Mouse (Mus musculus) heart, embryonic 12.5 days (tissue): Measurements from ENCODE around the gene Nrap. TPM values are rescaled to one million over a fixed set of nuclear protein-coding genes. Genes with fewer than 3 reads are reported as not detected.

Experiments
- ATAC-seq: fragments of 200-750 bp; cut with Nextera tagmentation; 2 replicates; pipeline ENCODE4 v1.8.0; 2017; ENCODE audit warnings: moderate TSS enrichment, moderate library complexity; ENCODE audit not compliant: insufficient number of reproducible peaks, low FRiP score
- H3K27ac ChIP-seq: fragments of 300-500 bp; sonication (generic); 2 replicates; pipeline ENCODE4 v1.5.1; 2016; ENCODE audit warnings: mild to moderate bottlenecking, moderate library complexity; ENCODE audit not compliant: poor library complexity, severe bottlenecking
- H3K27me3 ChIP-seq: fragments of 300-500 bp; sonication (generic); replicated peaks from 2 replicates; pipeline ENCODE4 v1.6.1; 2016; ENCODE audit warnings: mild to moderate bottlenecking, moderate library complexity
- H3K36me3 ChIP-seq: fragments of 300-500 bp; sonication (generic); 2 replicates; pipeline ENCODE4 v1.6.1; 2016; ENCODE audit warnings: mild to moderate bottlenecking, moderate library complexity
- H3K4me1 ChIP-seq: fragments of 300-500 bp; sonication (generic); replicated peaks from 2 replicates; pipeline ENCODE4 v1.6.1; 2016; ENCODE audit warnings: mild to moderate bottlenecking
- H3K4me2 ChIP-seq: fragments of 300-500 bp; sonication (generic); 2 replicates; pipeline ENCODE4 v1.6.1; 2016; ENCODE audit warnings: mild to moderate bottlenecking, moderate library complexity
- H3K4me3 ChIP-seq: fragments of 300-500 bp; sonication (generic); 2 replicates; pipeline ENCODE4 v1.5.1; 2016; ENCODE audit warnings: mild to moderate bottlenecking
- H3K9ac ChIP-seq: fragments of 300-500 bp; sonication (generic); 2 replicates; pipeline ENCODE4 v1.6.1; 2016; ENCODE audit warnings: mild to moderate bottlenecking, moderate library complexity
- H3K9me3 ChIP-seq: fragments of 300-500 bp; sonication (generic); replicated peaks from 2 replicates; pipeline ENCODE4 v1.6.1; 2016; ENCODE audit warnings: mild to moderate bottlenecking, moderate library complexity
- WGBS: fragments of 180-500 bp; shearing (Covaris S2); methylation state at CpG from one replicate; pipeline ENCODE4 v1.1.7; 2016; 5-methylcytosine and 5-hydroxymethylcytosine counted together
- polyA plus RNA-seq: library from polyadenylated mRNA; unstranded; fragments of >200 nt; fragmentation: Nextera tagmentation; extraction: Ambion mirVana; gene quantifications from 2 replicates; pipeline ENCODE4 v1.2.1, GENCODE M21; 2016

Gene Nrap
- polyA plus RNA-seq, 1 experiment from 2014 or later, result 23.2 TPM

DNA sequence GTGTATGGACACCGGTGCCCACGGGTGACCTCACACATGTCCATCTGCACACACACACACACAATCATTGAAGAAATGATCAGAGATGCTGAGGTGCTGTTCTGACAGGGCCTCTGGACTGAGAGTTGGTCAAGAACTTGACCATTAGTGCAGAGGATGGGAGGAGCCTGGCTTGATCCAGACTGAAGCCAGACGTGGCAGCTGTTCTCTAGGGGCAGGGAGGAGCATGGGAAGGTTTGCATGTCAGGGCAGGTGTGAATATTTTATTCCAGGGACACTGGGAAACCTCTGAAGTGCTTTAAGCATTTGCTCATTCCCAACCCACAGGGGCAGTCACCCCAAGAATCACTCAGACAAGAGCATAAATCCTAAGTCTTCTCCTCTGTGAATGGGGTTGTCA is 92.6 kb downstream of the Nrap start:
- Histone ChIP-seq H3K4me3 (no peak overlapping the region), H3K4me2 (no peak overlapping the region), H3K27ac (no peak overlapping the region), H3K9me3 (no peaks in the 10 kb centered on the region), H3K9ac (no peak overlapping the region), H3K27me3 (peaks cover 4% of the 10 kb centered on the region; the same call in 1 of the 2 replicates), H3K36me3 (no peaks in the 10 kb centered on the region), H3K4me1 (peaks cover 4% of the 10 kb centered on the region)
- 67% methylated on average over 3 of the region's 3 CpGs for WGBS
- ATAC-seq, result no peak

DNA sequence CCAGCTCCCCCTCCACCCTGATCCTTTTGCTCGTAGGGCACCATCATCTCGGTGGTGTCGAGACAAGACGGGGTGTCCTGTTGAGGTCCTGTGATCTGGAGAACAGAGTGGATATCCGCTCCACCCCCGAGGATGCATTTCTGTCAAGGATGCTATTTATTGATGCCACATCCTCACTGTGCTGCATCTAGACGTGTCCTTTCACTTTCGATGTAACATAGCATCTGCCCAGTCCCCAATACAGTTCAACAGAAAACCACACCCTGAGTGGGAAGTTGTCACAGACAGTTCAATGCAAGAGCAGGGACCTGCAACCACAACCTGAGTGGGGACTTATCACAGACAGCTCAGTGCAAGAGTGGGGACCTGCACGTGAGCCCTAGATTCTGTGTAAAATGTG is 93.2 kb downstream of the Nrap start:
- Histone ChIP-seq H3K9ac (no peak overlapping the region), H3K9me3 (no peaks in the 10 kb centered on the region), H3K4me1 (peaks cover 4% of the 10 kb centered on the region), H3K4me3 (no peak overlapping the region), H3K36me3 (no peaks in the 10 kb centered on the region), H3K27ac (no peak overlapping the region), H3K27me3 (peaks cover 4% of the 10 kb centered on the region; the same call in 1 of the 2 replicates), H3K4me2 (no peak overlapping the region)
- 81% methylated on average over 9 of the region's 9 CpGs for WGBS
- ATAC-seq, result no peak

DNA sequence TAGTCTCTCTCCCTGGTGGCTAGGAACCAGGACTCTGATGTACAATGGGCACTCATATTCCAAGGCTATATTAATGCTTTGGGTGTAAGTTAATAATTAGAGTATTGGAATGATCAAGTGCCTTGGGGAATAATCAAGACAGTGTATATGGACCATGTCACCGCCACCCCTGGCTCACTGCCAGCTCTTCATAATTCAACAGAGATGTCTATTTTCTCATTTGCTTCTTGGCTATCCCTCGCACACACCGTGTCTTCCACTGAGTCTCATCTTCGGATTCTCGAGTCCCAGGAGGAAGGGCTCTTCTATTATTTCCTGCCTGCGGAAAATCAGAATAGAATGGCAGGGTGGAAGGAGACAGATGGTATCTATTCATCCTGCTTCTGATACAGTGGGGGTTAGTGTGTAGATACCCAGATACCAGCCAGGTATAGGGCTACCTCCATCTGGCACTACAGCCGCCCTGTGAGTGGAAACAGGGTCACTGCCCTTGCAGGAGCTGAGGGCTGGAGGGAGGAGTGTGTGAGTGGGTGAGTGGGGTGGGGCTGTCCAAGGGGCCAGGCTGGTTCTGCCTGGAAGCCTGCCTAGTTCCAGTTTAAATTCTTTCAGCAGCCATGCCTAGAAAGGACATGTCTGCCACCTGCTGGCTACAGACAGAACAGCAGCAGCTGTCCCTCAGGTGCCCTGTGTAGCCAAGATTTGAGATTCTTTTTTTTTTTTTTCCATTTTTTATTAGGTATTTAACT is 95.0 kb downstream of the Nrap start:
- Histone ChIP-seq H3K4me3 (no peak overlapping the region), H3K9ac (no peak overlapping the region), H3K4me1 (peaks cover 4% of the 10 kb centered on the region), H3K27me3 (peaks cover 4% of the 10 kb centered on the region; the same call in 1 of the 2 replicates), H3K9me3 (no peaks in the 10 kb centered on the region), H3K27ac (no peak overlapping the region), H3K36me3 (no peaks in the 10 kb centered on the region), H3K4me2 (no peak overlapping the region)
- peak; percentile 76 for ATAC-seq
- WGBS, result 67% methylated on average over 7 of the region's 7 CpGs

DNA sequence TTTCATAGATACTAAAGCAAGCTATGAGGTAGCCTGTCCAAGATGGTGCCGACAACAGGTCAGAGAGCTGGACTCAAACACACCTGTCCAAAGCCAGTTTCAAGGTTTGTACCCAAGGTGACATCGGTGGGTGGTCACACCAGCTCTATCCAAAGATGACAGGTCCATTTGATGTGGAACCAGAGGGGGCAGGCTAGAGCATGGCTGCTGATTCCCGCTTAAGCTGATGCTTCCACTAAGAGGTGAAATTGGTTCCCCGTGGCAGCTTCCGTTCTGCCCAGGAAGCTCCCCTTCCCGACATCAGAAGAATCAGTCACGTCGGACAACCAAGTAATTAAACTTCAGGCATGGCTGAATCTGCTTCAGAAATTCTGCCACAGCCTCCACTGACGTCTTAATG is 97.5 kb downstream of the Nrap start:
- Histone ChIP-seq H3K9ac (no peak overlapping the region), H3K36me3 (no peaks in the 10 kb centered on the region), H3K4me1 (peaks cover 4% of the 10 kb centered on the region), H3K27ac (no peak overlapping the region), H3K9me3 (no peaks in the 10 kb centered on the region), H3K27me3 (peaks cover 4% of the 10 kb centered on the region; the same call in 1 of the 2 replicates), H3K4me3 (no peak overlapping the region), H3K4me2 (no peak overlapping the region)
- 65% methylated on average over 9 of the region's 9 CpGs for WGBS
- no peak for ATAC-seq

DNA sequence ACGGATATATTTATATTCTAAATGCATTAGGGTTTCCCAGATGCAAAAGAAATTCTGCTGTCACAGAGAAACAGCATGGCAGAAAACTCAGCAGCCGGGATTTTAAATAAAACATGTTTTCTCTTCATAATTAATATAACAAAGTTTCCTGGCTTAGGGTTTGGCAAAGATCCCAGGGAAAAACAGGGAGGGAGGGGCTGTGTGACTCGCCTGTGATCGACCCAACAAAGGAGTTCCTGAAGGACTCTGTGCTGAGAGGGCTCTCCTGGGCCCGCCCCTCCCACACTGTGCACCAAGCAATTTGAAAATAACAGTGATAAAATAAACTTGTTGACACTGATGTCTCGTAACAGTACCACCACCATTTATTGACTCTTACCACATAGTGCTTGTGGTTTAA is 97.9 kb downstream of the Nrap start:
- no peak overlapping the region for H3K4me3 ChIP-seq
- no peak overlapping the region for H3K9ac ChIP-seq
- H3K4me1 ChIP-seq, result peaks cover 4% of the 10 kb centered on the region
- no peak overlapping the region for H3K27ac ChIP-seq
- no peaks in the 10 kb centered on the region for H3K36me3 ChIP-seq
- H3K4me2 ChIP-seq, result no peak overlapping the region
- no peaks in the 10 kb centered on the region for H3K9me3 ChIP-seq
- 62% methylated on average over 6 of the region's 6 CpGs for WGBS
- no peak for ATAC-seq
- peaks cover 4% of the 10 kb centered on the region; the same call in 1 of the 2 replicates for H3K27me3 ChIP-seq

DNA sequence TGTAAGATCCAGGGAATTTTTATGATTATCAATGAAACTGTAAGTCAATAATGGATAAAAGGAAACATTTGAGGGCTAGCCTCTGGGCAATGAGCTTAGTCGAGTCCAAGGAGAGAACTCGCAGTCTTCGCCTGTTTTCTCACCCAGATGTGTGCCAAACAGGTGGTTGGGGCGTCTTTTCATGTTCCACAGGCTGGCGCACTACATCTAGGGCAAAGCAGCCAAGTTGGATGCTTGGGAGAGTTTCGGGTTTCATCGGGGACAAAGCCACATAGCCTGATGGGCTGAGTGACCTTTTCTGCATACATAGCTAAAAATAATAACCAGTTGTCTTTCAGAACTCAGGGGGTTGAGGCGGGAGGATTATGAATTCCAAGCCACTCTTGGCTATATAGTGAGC is 100.2 kb downstream of the Nrap start:
- Histone ChIP-seq H3K27me3 (no peaks in the 10 kb centered on the region), H3K9ac (no peak overlapping the region), H3K4me1 (peaks cover under 1% of the 10 kb centered on the region; the same call in 1 of the 2 replicates), H3K4me2 (no peak overlapping the region), H3K9me3 (no peaks in the 10 kb centered on the region), H3K4me3 (no peak overlapping the region), H3K27ac (no peak overlapping the region), H3K36me3 (no peaks in the 10 kb centered on the region)
- no peak for ATAC-seq
- 86% methylated on average over 8 of the region's 8 CpGs for WGBS

DNA sequence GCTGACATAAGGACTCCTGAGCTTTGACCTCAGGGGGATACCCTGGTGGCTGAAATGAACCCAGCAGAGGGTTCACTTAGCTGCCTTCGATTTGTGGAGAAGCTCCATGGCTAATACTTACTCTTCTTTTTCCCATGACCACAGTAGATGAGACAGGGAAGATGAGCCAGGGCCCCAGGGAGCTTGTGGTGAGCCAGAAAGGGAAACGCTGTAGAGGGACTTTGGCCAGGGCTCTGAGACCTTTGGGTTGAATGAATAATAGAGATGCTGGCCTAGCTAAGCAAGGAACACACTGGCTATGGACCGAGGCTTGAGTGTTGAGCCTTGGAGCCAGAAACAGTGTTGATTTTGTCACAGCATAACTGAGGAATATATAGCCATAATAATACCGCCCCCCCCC is 101.4 kb downstream of the Nrap start:
- Histone ChIP-seq H3K27ac (no peak overlapping the region), H3K9me3 (no peaks in the 10 kb centered on the region), H3K4me3 (no peak overlapping the region), H3K36me3 (no peaks in the 10 kb centered on the region), H3K4me1 (no peaks in the 10 kb centered on the region), H3K4me2 (no peak overlapping the region), H3K27me3 (no peaks in the 10 kb centered on the region), H3K9ac (no peak overlapping the region)
- WGBS, result 73% methylated on average over 4 of the region's 4 CpGs
- no peak for ATAC-seq

DNA sequence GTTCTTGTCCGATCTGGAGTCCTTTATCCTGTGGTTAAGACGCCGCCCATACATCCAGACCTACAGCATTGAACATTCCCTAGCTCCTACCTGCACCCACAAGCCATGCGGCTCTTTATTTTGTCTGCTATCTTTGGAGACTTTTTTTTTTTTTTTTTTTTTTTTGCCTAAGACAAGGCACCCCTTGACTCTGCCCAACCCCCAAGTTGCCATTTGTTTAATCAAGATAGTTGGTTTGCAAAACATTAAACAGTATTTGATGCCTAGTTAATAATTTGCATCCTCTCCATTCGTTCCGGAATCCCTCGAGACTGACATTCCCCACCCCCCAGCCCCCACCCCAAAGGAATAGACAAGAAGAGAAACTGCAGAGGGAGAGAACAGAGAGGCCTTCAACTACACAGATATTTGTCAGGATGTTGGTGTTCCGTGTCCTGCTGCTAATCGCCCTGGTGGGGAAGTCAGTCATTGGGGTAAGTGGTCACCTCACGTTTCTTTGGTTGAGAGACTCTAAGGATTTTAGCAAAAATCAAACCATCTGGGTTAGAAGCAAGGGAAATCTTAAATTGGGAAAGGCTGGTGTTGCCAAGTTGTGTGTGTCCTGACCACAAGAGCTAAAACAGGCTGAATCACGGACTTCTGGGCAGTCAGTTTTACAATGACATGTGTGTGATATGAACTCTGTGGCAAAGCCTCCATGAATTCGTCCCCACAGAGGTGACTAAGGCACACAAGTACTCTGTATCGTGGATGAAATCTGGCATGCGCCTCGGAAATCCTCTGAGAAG is 102.1 kb downstream of the Nrap start:
- Histone ChIP-seq H3K27ac (no peak overlapping the region), H3K4me1 (no peaks in the 10 kb centered on the region)
- 76% methylated on average over 15 of the region's 15 CpGs for WGBS

DNA sequence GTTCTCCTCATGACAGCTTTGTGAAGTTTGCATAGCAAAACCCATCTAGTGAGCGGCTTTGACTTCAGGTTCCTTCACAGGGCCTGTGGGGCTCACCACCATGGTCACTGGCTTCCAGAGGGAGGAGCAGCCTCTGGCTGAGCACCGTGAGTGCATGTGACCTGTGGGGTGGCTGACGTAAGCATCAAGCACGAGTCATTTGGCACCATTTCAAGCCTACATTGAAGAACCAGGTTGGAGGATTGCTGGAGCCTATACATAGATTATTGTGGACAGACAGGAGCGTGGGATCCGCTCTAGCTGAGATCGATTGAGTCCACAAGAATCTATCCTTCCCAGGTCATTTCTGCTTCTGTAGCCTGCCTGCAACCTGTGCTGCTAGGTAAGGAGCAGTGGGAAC is 103.0 kb downstream of the Nrap start, which contains the start of gene Habp2:
Habp2 (plus strand) TSS at position 272 of the 400 bp plus-strand sequence.
- Histone ChIP-seq H3K4me2 (no peak within 1 kb of the TSS), H3K27ac (no peak within 1 kb of the TSS), H3K27me3 (no peaks in the 10 kb centered on the region; the same call in 1 of the 2 replicates), H3K4me3 (no peak within 1 kb of the TSS), H3K4me1 (no peaks in the 10 kb centered on the region), H3K9me3 (no peaks in the 10 kb centered on the region), H3K9ac (no peak within 1 kb of the TSS), H3K36me3 (no peaks in the 10 kb centered on the region)
- 63% methylated on average over 7 of the region's 7 CpGs for WGBS
- no peak for ATAC-seq

More for the DNA sequence above, 102.1 kb downstream of the Nrap start:
- ATAC-seq, result no peak
- H3K9ac ChIP-seq, result no peak overlapping the region
- H3K36me3 ChIP-seq, result no peaks in the 10 kb centered on the region
- no peaks in the 10 kb centered on the region for H3K9me3 ChIP-seq
- no peaks in the 10 kb centered on the region for H3K27me3 ChIP-seq
- no peak overlapping the region for H3K4me2 ChIP-seq
- no peak overlapping the region for H3K4me3 ChIP-seq

DNA sequence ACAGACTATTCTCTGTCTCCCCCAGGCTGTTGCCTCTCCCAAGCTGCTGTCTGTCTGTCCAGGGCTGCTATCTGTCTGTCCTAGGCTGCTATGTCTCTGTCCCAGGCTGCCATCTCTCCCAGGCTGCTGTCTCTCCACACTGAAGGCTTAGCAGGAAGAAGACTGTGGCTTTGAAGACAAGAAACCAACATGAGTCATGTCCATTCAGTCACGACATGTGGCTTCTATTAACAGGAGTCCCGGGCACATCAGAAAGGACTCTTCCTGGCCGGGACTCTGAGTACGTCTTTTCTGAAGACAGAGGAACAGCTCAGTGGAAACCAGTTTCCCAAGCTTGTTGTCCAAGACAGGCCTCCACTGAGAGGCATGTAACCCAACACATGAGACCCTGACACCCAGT is 104.6 kb downstream of the Nrap start:
- Histone ChIP-seq H3K36me3 (no peaks in the 10 kb centered on the region), H3K27ac (no peak overlapping the region), H3K4me2 (no peak overlapping the region), H3K9me3 (no peaks in the 10 kb centered on the region), H3K9ac (no peak overlapping the region), H3K4me3 (no peak overlapping the region), H3K27me3 (no peaks in the 10 kb centered on the region; the same call in 1 of the 2 replicates), H3K4me1 (no peaks in the 10 kb centered on the region)
- ATAC-seq, result no peak
- 54% methylated on average over 4 of the region's 4 CpGs for WGBS

DNA sequence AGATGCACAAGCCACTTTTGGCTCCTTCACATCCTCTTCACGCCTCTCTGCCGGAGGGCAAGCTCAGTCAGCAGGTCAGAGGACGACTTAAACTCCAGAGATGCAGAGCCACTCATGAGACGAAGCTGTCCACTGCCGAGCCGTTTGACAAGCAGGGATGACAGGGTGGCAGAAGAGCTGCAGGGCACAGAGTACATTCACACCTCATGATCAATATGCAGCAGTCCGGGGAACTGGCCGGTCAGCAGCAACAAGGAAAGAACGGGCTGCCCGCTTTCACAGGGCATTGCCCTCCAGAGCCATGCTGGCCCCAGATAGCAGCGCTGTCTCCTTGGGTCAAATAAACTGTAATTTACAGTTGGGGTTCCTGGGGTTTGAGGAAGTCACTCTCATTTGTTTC is 111.5 kb downstream of the Nrap start:
- peaks cover 21% of the 10 kb centered on the region for H3K27me3 ChIP-seq
- no peak for ATAC-seq
- no peak overlapping the region for H3K9ac ChIP-seq
- H3K4me3 ChIP-seq, result no peak overlapping the region
- H3K36me3 ChIP-seq, result no peaks in the 10 kb centered on the region
- 80% methylated on average over 11 of the region's 11 CpGs for WGBS
- H3K4me2 ChIP-seq, result no peak overlapping the region
- no peak overlapping the region for H3K27ac ChIP-seq
- no peaks in the 10 kb centered on the region for H3K4me1 ChIP-seq
- H3K9me3 ChIP-seq, result no peaks in the 10 kb centered on the region
